Mouse (Mus musculus): Measurements from ENCODE around the gene Hoxc13. TPM values are rescaled to one million over a fixed set of nuclear protein-coding genes. Genes with fewer than 3 reads are reported as not detected.

Hoxc13 gene
- polyA plus RNA-seq, 1 experiment from 2014 or later: not detected

DNA sequence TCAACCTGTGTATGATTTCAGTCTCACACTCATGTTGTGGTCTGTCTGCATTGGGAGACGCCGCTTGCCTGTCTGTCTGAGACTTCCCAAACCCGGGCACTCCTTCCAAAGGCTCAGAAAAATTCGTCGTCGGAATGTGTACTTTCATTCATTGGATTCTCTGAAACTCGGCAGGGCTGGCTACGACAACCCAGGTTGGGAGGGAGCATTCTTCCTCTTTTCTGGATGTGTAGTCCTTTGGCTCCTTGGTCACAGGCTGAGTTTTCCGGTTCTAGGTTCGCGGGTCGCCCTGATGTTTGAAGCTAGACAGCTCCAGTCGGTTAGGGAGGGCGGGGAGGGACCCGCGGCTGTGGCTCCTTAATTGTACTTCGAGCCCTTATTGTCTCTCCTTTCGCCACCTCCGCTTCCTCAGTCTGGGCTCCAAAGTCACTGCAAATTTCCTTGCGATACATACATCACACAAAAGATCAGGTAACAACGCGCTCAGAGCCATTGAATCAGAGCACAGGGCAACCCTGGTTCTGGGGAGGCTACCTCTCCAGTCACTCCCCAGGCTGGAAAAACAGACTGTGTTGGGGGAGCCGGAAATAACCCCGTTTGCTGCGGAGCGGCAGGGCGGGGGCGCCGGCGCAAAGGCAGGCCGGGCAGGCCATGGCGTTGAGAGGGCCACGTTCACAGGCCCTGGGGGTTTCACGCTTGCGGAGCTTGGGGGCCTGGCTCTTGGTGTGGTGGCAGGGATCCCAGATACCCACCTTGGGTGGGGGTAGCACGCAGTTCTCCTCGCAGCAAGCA is 55.9 kb downstream of the Hoxc13 start:
- 2% methylated on average over 37 of the region's 37 CpGs for WGBS

GRCm38 (mm10) chr15:102977423-102977974 is 56.6 kb downstream of the Hoxc13 start:
- Histone ChIP-seq H3K4me3 (peak overlapping the region; percentile 35), H3K27ac (no peak overlapping the region), H3K27me3 (peaks cover 98% of the 10 kb centered on the region), H3K4me1 (replicated peaks) (peaks cover 19% of the 10 kb centered on the region), H3K9me3 (replicated peaks) (no peaks in the 10 kb centered on the region), H3K36me3 (no peaks in the 10 kb centered on the region), H3K9ac (0 out of 2 replicates have a peak overlapping the region, but pooled peaks have one; percentile 21), H3K4me2 (peak overlapping the region; percentile 50)
- ATAC-seq (replicated peaks; ENCODE audit: insufficient number of reproducible peaks, insufficient read depth, low FRiP score, low read depth): no peak
- WGBS: 2% methylated on average over 16 of the region's 16 CpGs

More for the DNA sequence above, 55.9 kb downstream of the Hoxc13 start:
- H3K9me3 ChIP-seq (replicated peaks): no peaks in the 10 kb centered on the region
- no peak overlapping the region for H3K27ac ChIP-seq
- H3K4me3 ChIP-seq: peak overlapping the region; percentile 35
- ATAC-seq (replicated peaks; ENCODE audit: insufficient number of reproducible peaks, insufficient read depth, low FRiP score, low read depth): no peak
- peaks cover 15% of the 10 kb centered on the region for H3K4me1 ChIP-seq (replicated peaks)
- H3K4me2 ChIP-seq: peak overlapping the region; percentile 50
- H3K27me3 ChIP-seq: peaks cover 98% of the 10 kb centered on the region
- H3K9ac ChIP-seq: 0 out of 2 replicates have a peak overlapping the region, but pooled peaks have one; percentile 21
- no peaks in the 10 kb centered on the region for H3K36me3 ChIP-seq

Small RNAs within 50 kb of the gene (microRNA-seq; reads per million reads assigned to microRNA genes)
- gene Mir196a-2: 21.8 reads per million, percentile 34 among the genes with 10 or more reads in this experiment

Other genes with a start within 250 kb of the Hoxc13 start
- 58.1 and 78.1 TPM in 2 replicates for gene Atp5g2, start 248.8 kb upstream of the Hoxc13 start, polyA plus RNA-seq (2015; fragmentation: Nextera tagmentation; extraction: Ambion mirVana)
- 62.8 and 79.1 TPM in 2 replicates for gene Calcoco1, start 198.9 kb upstream of the Hoxc13 start, polyA plus RNA-seq (2015; fragmentation: Nextera tagmentation; extraction: Ambion mirVana)
- not detected in 2 replicates for gene Hoxc12, start 15.7 kb downstream of the Hoxc13 start, polyA plus RNA-seq (2015; fragmentation: Nextera tagmentation; extraction: Ambion mirVana)
- not detected in 2 replicates for gene Hoxc11, start 33.3 kb downstream of the Hoxc13 start, polyA plus RNA-seq (2015; fragmentation: Nextera tagmentation; extraction: Ambion mirVana)
- gene Hoxc10, start 45.7 kb downstream of the Hoxc13 start, polyA plus RNA-seq (2015; fragmentation: Nextera tagmentation; extraction: Ambion mirVana): 0.16 TPM in 1 of 2 replicates, not detected in the other
- gene Hoxc5, start 46.3 kb downstream of the Hoxc13 start, polyA plus RNA-seq (2015; fragmentation: Nextera tagmentation; extraction: Ambion mirVana): 0.42 and 0.80 TPM in 2 replicates
- 0.19 TPM in 1 of 2 replicates, not detected in the other for gene Hoxc9, start 55.3 kb downstream of the Hoxc13 start, polyA plus RNA-seq (2015; fragmentation: Nextera tagmentation; extraction: Ambion mirVana)
- 0.16 TPM in 1 of 2 replicates, not detected in the other for gene Hoxc8, start 69.5 kb downstream of the Hoxc13 start, polyA plus RNA-seq (2015; fragmentation: Nextera tagmentation; extraction: Ambion mirVana)
- gene Hoxc6, start 77.2 kb downstream of the Hoxc13 start, polyA plus RNA-seq (2015; fragmentation: Nextera tagmentation; extraction: Ambion mirVana): 0.43 and 0.57 TPM in 2 replicates
- gene Hoxc4, start 97.8 kb downstream of the Hoxc13 start, polyA plus RNA-seq (2015; fragmentation: Nextera tagmentation; extraction: Ambion mirVana): 0.52 and 1.7 TPM in 2 replicates
- 14.1 and 16.8 TPM in 2 replicates for gene Smug1, start 246.0 kb downstream of the Hoxc13 start, polyA plus RNA-seq (2015; fragmentation: Nextera tagmentation; extraction: Ambion mirVana)

Measured in heart, embryonic 15.5 days (tissue).